Mouse (Mus musculus): ENCODE results near the gene Ndufb6. TPM values are rescaled to one million over a fixed set of nuclear protein-coding genes. Genes with fewer than 3 reads are reported as not detected.

Ndufb6 gene
- 80.0 and 83.2 TPM in 2 replicates for polyA plus RNA-seq (2012; rRNA removed)

GRCm38 (mm10) chr4:40279276-40279900 is at the start of gene Ndufb6:
TSS of gene Ndufb6 (minus strand) at chr4:40279421.

GRCm38 (mm10) chr4:40269430-40270032 is 9.7 kb downstream of the Ndufb6 start, which contains the start of the genes Smim27 and Topors:
TSS of gene Smim27 (plus strand) at chr4:40269579.
TSS of gene Topors (minus strand) at chr4:40269850.

GRCm38 (mm10) chr4:40239409-40240271 is 39.6 kb downstream of the Ndufb6 start, which contains the start of gene Ddx58:
TSS of gene Ddx58 (minus strand) at chr4:40239828.

Other genes with a start within 250 kb of the Ndufb6 start
- gene Aco1, start 136.3 kb downstream of the Ndufb6 start, polyA plus RNA-seq (2012; rRNA removed): 52.4 and 61.1 TPM in 2 replicates
- 10.8 and 11.9 TPM in 2 replicates for gene Ddx58, start 39.6 kb downstream of the Ndufb6 start, polyA plus RNA-seq (2012; rRNA removed)
- gene Smim27, start 9.8 kb downstream of the Ndufb6 start, polyA plus RNA-seq (2012; rRNA removed): 5.6 and 6.0 TPM in 2 replicates
- 5.8 and 6.0 TPM in 2 replicates for gene Topors, start 9.6 kb downstream of the Ndufb6 start, polyA plus RNA-seq (2012; rRNA removed)
- 0.06 TPM in 2 replicates for gene Tmem215, start 192.8 kb upstream of the Ndufb6 start, polyA plus RNA-seq (2012; rRNA removed)